Mouse (Mus musculus) lung, postnatal 0 days (tissue): ENCODE results near the gene Mgat5.

Source experiments
- CTCF ChIP-seq: IDR thresholded peaks from 2 replicates; pipeline ENCODE4 v1.5.1; 2016; ENCODE audit warnings: antibody characterized with exemption, mild to moderate bottlenecking
- EP300 ChIP-seq: IDR thresholded peaks from 2 replicates; pipeline ENCODE4 v1.6.1; 2016; ENCODE audit warnings: antibody characterized with exemption, mild to moderate bottlenecking, control low read depth

DNA sequence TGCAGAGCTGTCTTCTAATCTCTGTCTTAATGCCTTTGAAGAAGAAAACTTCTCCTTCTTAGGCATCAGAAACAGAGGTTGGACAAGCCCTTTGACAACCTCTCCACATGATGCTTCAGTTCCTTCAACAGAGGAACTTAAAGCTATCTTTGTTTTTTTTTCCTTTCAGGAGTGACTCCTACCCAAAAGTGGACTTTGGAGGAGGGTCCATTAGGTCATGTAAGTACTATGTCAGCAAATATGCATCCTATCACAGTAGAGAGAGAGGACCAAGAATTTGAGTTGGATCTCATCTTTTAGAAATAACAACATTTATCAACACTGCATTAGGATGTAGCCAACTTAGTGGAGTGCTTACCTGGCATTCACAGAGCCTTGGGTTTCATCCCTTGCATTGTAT lies 44.8 kb downstream of the Mgat5 start:
- TF ChIP-seq CTCF (no peak), EP300 (no peak)
